Comparison of ENCODE assay signal across 13 mouse cellular contexts in genomic region chr5:134325856-134326566, GRCm38 (mm10). TPM values are rescaled to one million over a fixed set of nuclear protein-coding genes. Genes with fewer than 3 reads are reported as not detected.
A peak's percentile ranks its signal among the peaks of the same experiment; 100 is the strongest.
DNase-seq lines count a peak whose midpoint lies in the region; ATAC-seq lines count a peak whose summit lies in the region.
"Had no signal": no experiment of that assay in that cellular context is flagged by ENCODE, and none has a peak within 500 bp of the region (broad histone marks: within the 10 kb centered on the region; RNA-seq: fewer than 3 reads in every experiment).

No protein-coding gene starts in this region.

- no peak for DNase-seq in heart, embryonic 10.5 days (ENCODE audit: low spot score)
- DNase-seq in heart, postnatal 4 days = no peak
- DNase-seq in thymus, postnatal 0 days (ENCODE audit: low spot score) = peak; percentile 41
- DNase-seq in thymus, postnatal 36 days = no peak
- DNase-seq in liver = peak; percentile 50
- DNase-seq in natural killer cell, adult 2 months (ENCODE audit: low spot score in 2 of 2) = no peak
- DNase-seq: adrenal gland, postnatal 25 days; B cell, adult 2 months; cerebellum, postnatal 36 days; right cerebral cortex, postnatal 25 days had no signal

- peak; percentile 77 for ATAC-seq in stomach, embryonic 15.5 days (ENCODE audit: insufficient read depth, low FRiP score, low read depth)
- no peak for ATAC-seq in midbrain, embryonic 16.5 days
- ATAC-seq: forebrain, embryonic 16.5 days had no signal

- H3K9me3 ChIP-seq in heart, embryonic 10.5 days = no peaks in the 10 kb centered on the region
- no peaks in the 10 kb centered on the region for H3K9me3 ChIP-seq in stomach, embryonic 15.5 days
- H3K9me3 ChIP-seq in midbrain, embryonic 16.5 days (replicated peaks; ENCODE audit: control insufficient read depth, low read length, poor library complexity, severe bottlenecking) = no peaks in the 10 kb centered on the region

- H3K27me3 ChIP-seq in heart, embryonic 10.5 days (ENCODE audit: insufficient read depth, poor library complexity, severe bottlenecking) = no peaks in the 10 kb centered on the region
- no peaks in the 10 kb centered on the region for H3K27me3 ChIP-seq in stomach, embryonic 15.5 days (replicated peaks)
- no peaks in the 10 kb centered on the region for H3K27me3 ChIP-seq in midbrain, embryonic 16.5 days (ENCODE audit: control insufficient read depth, insufficient read depth, low read depth, low read length)

- peaks cover 30% of the 10 kb centered on the region for H3K4me1 ChIP-seq in heart, embryonic 10.5 days
- H3K4me1 ChIP-seq in stomach, embryonic 15.5 days = no peaks in the 10 kb centered on the region
- no peaks in the 10 kb centered on the region for H3K4me1 ChIP-seq in midbrain, embryonic 16.5 days (ENCODE audit: control insufficient read depth, insufficient read depth, low read length)

- 51% methylated on average over 13 of the region's 13 CpGs for WGBS in heart, embryonic 10.5 days
- WGBS in stomach, embryonic 15.5 days = 43% methylated on average over 13 of the region's 13 CpGs
- 75% methylated on average over 13 of the region's 13 CpGs for WGBS in midbrain, embryonic 16.5 days

- no peak overlapping the region for H3K4me2 ChIP-seq in stomach, embryonic 15.5 days
- H3K4me2 ChIP-seq in midbrain, embryonic 16.5 days (ENCODE audit: low read length) = no peak overlapping the region

- no peak overlapping the region for H3K4me3 ChIP-seq in heart, embryonic 10.5 days
- H3K4me3 ChIP-seq in stomach, embryonic 15.5 days (replicated peaks) = no peak overlapping the region
- no peak overlapping the region for H3K4me3 ChIP-seq in midbrain, embryonic 16.5 days (ENCODE audit: low read depth, low read length)

- H3K9ac ChIP-seq in stomach, embryonic 15.5 days = no peak overlapping the region
- no peak overlapping the region for H3K9ac ChIP-seq in midbrain, embryonic 16.5 days (ENCODE audit: low read depth, low read length)

- no peaks in the 10 kb centered on the region for H3K36me3 ChIP-seq in heart, embryonic 10.5 days
- no peaks in the 10 kb centered on the region for H3K36me3 ChIP-seq in stomach, embryonic 15.5 days
- no peaks in the 10 kb centered on the region for H3K36me3 ChIP-seq in midbrain, embryonic 16.5 days (ENCODE audit: control insufficient read depth, insufficient read depth, low read length)

- 0 out of 2 replicates have a peak overlapping the region, but pooled peaks have one; percentile 0 for H3K27ac ChIP-seq in heart, embryonic 10.5 days
- peak overlapping the region; percentile 74 for H3K27ac ChIP-seq in stomach, embryonic 15.5 days
- no peak overlapping the region for H3K27ac ChIP-seq in midbrain, embryonic 16.5 days (ENCODE audit: low read length)

RNA-seq across cellular contexts. Expression of gene Gtf2i, which starts 11.5 kb away (rescaled TPM):
- polyA plus RNA-seq in heart, embryonic 10.5 days (2016; fragmentation: Nextera tagmentation; extraction: Ambion mirVana) = 130 and 141 TPM in 2 replicates
- total RNA-seq in heart, postnatal 4 days (2021) = 100 to 1,000 TPM; 198 to 199 TPM
- 124 and 130 TPM in 2 replicates for polyA plus RNA-seq in thymus, postnatal 0 days (2015; fragmentation: Nextera tagmentation; extraction: Ambion mirVana)
- 154 and 163 TPM in 2 replicates for polyA plus RNA-seq in stomach, embryonic 15.5 days (2015; fragmentation: Nextera tagmentation; extraction: Ambion mirVana)
- polyA plus RNA-seq in midbrain, embryonic 16.5 days (2015; fragmentation: Nextera tagmentation; extraction: Ambion mirVana) = 133 and 164 TPM in 2 replicates

Comparison
In these comparisons a context has a peak if more than half of its experiments do, and no peak if none do; other contexts are left out.
1. DNase-seq: peak in thymus, postnatal 0 days (single experiment) and liver (single experiment); none in heart, embryonic 10.5 days (single experiment), heart, postnatal 4 days (single experiment), thymus, postnatal 36 days (0 of 2) and natural killer cell, adult 2 months (0 of 2).